Mouse (Mus musculus) liver, embryonic 14.5 days (tissue): ENCODE data around the gene Srp9. TPM values are rescaled to one million over a fixed set of nuclear protein-coding genes. Genes with fewer than 3 reads are reported as not detected.

ENCODE experiments used
- ATAC-seq: fragments of 200-750 bp; cut with Nextera tagmentation; 2 replicates; pipeline ENCODE4 v1.8.0; 2017; ENCODE audit warnings: moderate number of reproducible peaks, mild to moderate bottlenecking, moderate library complexity; ENCODE audit not compliant: insufficient read depth
- DNase-seq, 3 experiments: peaks; one replicate each; pipeline ENCODE4 v3.0.0-alpha.2; 2012 to 2013; ENCODE audit warnings: low read depth in 3 of 3, low spot score in 3 of 3
- H3K27ac ChIP-seq: fragments of 300-500 bp; sonication (generic); 2 replicates; pipeline ENCODE4 v1.5.1; 2014; ENCODE audit warnings: moderate library complexity, mild to moderate bottlenecking, control low read depth, inconsistent platforms
- H3K27me3 ChIP-seq: fragments of 300-500 bp; sonication (generic); 2 replicates; pipeline ENCODE4 v1.6.1; 2014; ENCODE audit warnings: mild to moderate bottlenecking, low read length, moderate library complexity; ENCODE audit not compliant: control insufficient read depth, insufficient read depth
- H3K36me3 ChIP-seq: fragments of 300-500 bp; sonication (generic); replicated peaks from 2 replicates; pipeline ENCODE4 v1.6.1; 2014; ENCODE audit warnings: low read depth; ENCODE audit not compliant: control insufficient read depth, insufficient read depth
- H3K4me1 ChIP-seq, 2 experiments: fragments of 200-500 bp in 1 of 2; fragments of 300-500 bp in 1 of 2; sonication (generic) in 1 of 2; replicated peaks; 2 replicates each; pipeline ENCODE4 v1.6.1; 2012 to 2014; ENCODE audit warnings: antibody characterized with exemption in 1 of 2, inconsistent platforms in 1 of 2, low read length in 1 of 2; ENCODE audit not compliant: control insufficient read depth in 2 of 2, insufficient read depth in 2 of 2
- H3K4me2 ChIP-seq: fragments of 300-500 bp; sonication (generic); 2 replicates; pipeline ENCODE4 v1.6.1; 2014; ENCODE audit warnings: low read depth, mild to moderate bottlenecking, control low read depth, moderate library complexity
- H3K4me3 ChIP-seq, 2 experiments: fragments of 200-500 bp in 1 of 2; fragments of 300-500 bp in 1 of 2; sonication (generic) in 1 of 2; 2 replicates each; pipeline ENCODE4 v1.5.1; 2012 to 2014; ENCODE audit warnings: low read depth in 2 of 2, low read length in 2 of 2, mild to moderate bottlenecking in 2 of 2, control low read depth in 1 of 2, inconsistent platforms in 1 of 2, moderate library complexity in 1 of 2; ENCODE audit not compliant: insufficient read depth in 1 of 2
- H3K9ac ChIP-seq: fragments of 300-500 bp; sonication (generic); replicated peaks from 2 replicates; pipeline ENCODE4 v1.6.1; 2014; ENCODE audit warnings: mild to moderate bottlenecking, control low read depth, moderate library complexity
- H3K9me3 ChIP-seq: fragments of 300-500 bp; sonication (generic); 2 replicates; pipeline ENCODE4 v1.6.1; 2016; ENCODE audit warnings: low read length, mixed read lengths; ENCODE audit not compliant: control insufficient read depth
- CTCF ChIP-seq: IDR thresholded peaks from 2 replicates; pipeline ENCODE4 v1.5.1; 2016; ENCODE audit warnings: antibody characterized with exemption, low read depth, control low read depth
- EP300 ChIP-seq: IDR thresholded peaks from 2 replicates; pipeline ENCODE4 v1.6.1; 2016; ENCODE audit warnings: antibody characterized with exemption, low read depth
- WGBS: fragments of 180-500 bp; shearing (Covaris S2); extraction: QIAGEN DNeasy Blood & Tissue Kit; methylation state at CpG from one replicate; pipeline ENCODE4 v1.1.7; 2014; ENCODE audit not compliant: insufficient replicate concordance; 5-methylcytosine and 5-hydroxymethylcytosine counted together
- polyA plus RNA-seq, 2 experiments: library from polyadenylated mRNA; depleted of rRNA in 1 of 2; stranded (reverse) in 1 of 2; unstranded in 1 of 2; fragments of >200 nt; fragmentation: Nextera tagmentation in 1 of 2; extraction: Ambion mirVana in 1 of 2; gene quantifications; 2 replicates each; pipeline versions ENCODE4 v1.2.1 to v1.2.3; 2012 to 2014

Gene Srp9
- polyA plus RNA-seq, 2 experiments: 43.5 to 89.9 TPM

DNA sequence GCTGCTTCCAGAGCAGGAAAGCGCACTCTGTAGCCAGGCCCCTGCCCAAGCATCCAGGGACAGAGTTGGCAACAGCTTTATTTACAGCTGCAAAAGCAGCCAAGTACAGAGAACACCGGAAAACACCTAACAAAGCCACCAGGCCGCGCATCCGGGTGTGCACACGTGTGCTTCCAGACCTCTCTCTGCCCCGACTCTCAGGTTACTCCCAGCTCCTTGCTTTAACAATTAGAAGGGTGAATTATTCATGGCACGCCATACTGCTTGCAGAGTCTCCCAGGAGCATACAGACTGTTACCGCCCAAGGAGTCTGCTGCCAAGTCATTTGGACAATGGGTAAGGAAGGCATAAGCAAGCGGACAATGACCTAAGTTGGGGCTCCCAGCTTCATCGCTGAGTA, 21.1 kb upstream of the Srp9 start:
- Histone ChIP-seq H3K9ac (no peak overlapping the region), H3K27me3 (no peaks in the 10 kb centered on the region), H3K4me3 (no peak overlapping the region), H3K4me1 (peaks cover 0 to 2% of the 10 kb centered on the region in 2 experiments; a peak in 1 of 4 replicates), H3K9me3 (no peaks in the 10 kb centered on the region), H3K27ac (no peak overlapping the region), H3K4me2 (no peak overlapping the region), H3K36me3 (no peaks in the 10 kb centered on the region)
- ATAC-seq (no peak), DNase-seq (no peak)
- TF ChIP-seq EP300 (no peak), CTCF (no peak)
- 78% methylated on average over 11 of the region's 11 CpGs for WGBS

DNA sequence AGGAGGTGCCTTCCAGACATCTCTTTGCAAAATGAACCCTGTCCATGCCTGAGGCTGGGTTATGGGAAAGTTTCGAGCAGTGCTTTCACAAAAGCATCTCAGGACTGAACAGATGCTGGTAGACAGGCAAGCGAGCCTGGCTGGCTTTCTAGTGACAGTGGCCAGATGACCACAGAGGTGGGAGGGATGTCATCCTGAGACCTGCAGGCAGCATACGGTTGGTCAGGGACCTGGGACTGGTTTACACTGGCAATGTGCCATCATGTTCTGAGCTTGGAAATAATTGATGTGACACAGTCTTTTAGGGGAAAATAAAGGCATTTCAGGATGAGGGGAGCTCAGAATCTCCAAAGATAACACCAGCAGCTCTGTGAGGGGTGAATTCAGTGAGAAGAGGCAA, 19.5 kb upstream of the Srp9 start:
- H3K4me1 ChIP-seq: peaks cover 0 to 5% of the 10 kb centered on the region in 2 experiments; a peak in 1 of 4 replicates
- no peaks in the 10 kb centered on the region for H3K27me3 ChIP-seq
- no peak overlapping the region for H3K27ac ChIP-seq
- DNase-seq (no peak), ATAC-seq (no peak)
- no peaks in the 10 kb centered on the region for H3K36me3 ChIP-seq
- no peak overlapping the region for H3K9ac ChIP-seq
- no peak overlapping the region for H3K4me2 ChIP-seq
- WGBS: 34% methylated on average over 3 of the region's 3 CpGs
- TF ChIP-seq CTCF: no peak
- TF ChIP-seq EP300: no peak
- no peaks in the 10 kb centered on the region for H3K9me3 ChIP-seq
- no peak overlapping the region for H3K4me3 ChIP-seq

DNA sequence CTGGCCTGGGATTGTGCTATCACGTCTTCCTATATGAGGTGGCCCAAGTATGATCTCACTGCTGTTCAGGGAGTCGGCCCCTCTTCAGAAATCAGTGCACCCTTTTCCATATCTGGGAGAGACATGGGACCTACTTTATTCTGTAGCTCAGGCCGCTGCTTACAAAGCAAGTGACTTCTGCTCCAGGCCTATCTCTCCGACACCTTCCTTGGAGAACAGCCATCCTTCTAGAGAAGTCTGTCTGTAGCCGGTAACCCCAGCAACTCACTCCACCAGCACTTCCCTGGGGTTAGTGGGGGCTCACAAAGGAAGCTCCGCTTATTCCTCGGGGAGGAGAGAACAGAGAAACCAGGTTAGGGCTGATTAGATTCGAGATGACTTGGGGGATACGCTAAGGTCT, 17.3 kb upstream of the Srp9 start:
- DNase-seq (no peak), ATAC-seq (no peak)
- H3K9me3 ChIP-seq: no peaks in the 10 kb centered on the region
- no peak for TF ChIP-seq EP300
- no peak for TF ChIP-seq CTCF
- H3K36me3 ChIP-seq: no peaks in the 10 kb centered on the region
- 64% methylated on average over 9 of the region's 9 CpGs for WGBS
- no peaks in the 10 kb centered on the region for H3K27me3 ChIP-seq
- H3K4me2 ChIP-seq: no peak overlapping the region
- H3K9ac ChIP-seq: no peak overlapping the region
- peaks cover 0 to 5% of the 10 kb centered on the region in 2 experiments; a peak in 1 of 4 replicates for H3K4me1 ChIP-seq
- no peak overlapping the region for H3K4me3 ChIP-seq
- no peak overlapping the region for H3K27ac ChIP-seq

DNA sequence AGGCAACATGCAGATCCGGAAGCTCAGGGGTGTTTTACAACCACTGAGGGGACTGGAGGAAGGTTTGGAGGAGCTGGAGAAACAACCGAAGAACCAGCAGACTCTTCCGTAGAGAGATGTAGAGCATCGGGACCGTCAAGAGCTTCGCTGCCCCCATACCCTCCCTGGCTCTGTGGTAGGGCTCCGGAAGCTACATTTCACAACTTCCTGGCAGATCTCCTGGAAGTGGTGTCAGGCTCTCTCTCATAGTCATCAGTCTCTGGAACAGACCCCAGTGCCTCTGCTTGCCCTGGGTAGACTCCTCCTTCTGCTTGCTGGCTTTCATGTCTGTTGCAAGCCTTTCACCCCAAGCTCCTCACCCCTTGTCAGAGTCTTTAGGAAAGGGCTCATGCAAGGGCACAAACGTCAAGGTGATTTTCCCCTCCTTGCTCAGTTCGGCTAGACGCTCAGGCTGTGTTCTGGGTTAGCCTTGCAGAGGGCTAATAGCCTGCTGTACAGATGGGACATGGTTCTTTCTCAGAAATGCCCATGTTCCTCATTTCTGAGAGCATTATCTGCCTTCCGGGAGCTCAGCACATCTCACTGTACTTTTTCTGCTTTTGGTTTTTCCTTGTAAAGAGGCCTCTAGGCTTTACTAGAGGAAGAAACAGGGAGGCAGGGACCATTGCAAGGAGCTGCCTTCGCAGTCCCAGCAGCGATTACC, 16.0 kb upstream of the Srp9 start:
- no peak overlapping the region for H3K27ac ChIP-seq
- DNase-seq (no peak), ATAC-seq (no peak)
- H3K4me2 ChIP-seq: no peak overlapping the region
- TF ChIP-seq CTCF (no peak), EP300 (no peak)
- no peak overlapping the region for H3K4me3 ChIP-seq
- no peaks in the 10 kb centered on the region for H3K27me3 ChIP-seq
- H3K36me3 ChIP-seq: no peaks in the 10 kb centered on the region
- H3K9me3 ChIP-seq: no peaks in the 10 kb centered on the region
- no peak overlapping the region for H3K9ac ChIP-seq
- 16% methylated on average over 13 of the region's 13 CpGs for WGBS
- peaks cover 0 to 5% of the 10 kb centered on the region in 2 experiments; a peak in 1 of 4 replicates for H3K4me1 ChIP-seq

DNA sequence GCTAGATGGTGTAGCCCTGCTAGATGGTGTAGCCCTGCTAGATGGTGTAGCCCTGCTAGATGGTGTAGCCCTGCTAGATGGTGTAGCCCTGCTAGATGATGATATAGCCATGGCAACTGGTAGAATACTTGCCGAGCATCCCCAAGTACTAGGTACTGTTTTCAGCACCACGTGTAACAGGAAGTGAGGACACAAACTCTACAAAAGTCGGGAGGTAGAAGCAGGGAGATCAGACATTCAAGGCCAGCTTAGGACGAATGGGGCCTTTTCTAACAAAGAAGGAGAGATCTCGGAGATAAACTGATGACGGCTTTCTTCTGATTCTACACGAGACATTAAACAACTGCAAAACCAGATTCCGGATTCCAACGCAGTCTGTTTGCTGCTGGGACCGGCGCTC, 14.4 kb upstream of the Srp9 start:
- H3K27me3 ChIP-seq: no peaks in the 10 kb centered on the region
- H3K9ac ChIP-seq: no peak overlapping the region
- peaks cover 0 to 5% of the 10 kb centered on the region in 2 experiments; a peak in 1 of 4 replicates for H3K4me1 ChIP-seq
- no peaks in the 10 kb centered on the region for H3K9me3 ChIP-seq
- H3K27ac ChIP-seq: no peak overlapping the region
- ATAC-seq: no peak
- WGBS: 69% methylated on average over 11 of the region's 11 CpGs
- H3K4me2 ChIP-seq: no peak overlapping the region
- H3K4me3 ChIP-seq: no peak overlapping the region
- H3K36me3 ChIP-seq: no peaks in the 10 kb centered on the region
- no peak for TF ChIP-seq CTCF
- TF ChIP-seq EP300: no peak
- no peak for DNase-seq
